Mouse (Mus musculus) heart, postnatal 36 days (tissue): ENCODE results near the gene Pcdh9. TPM values are rescaled to one million over a fixed set of nuclear protein-coding genes. Genes with fewer than 3 reads are reported as not detected.
A peak's percentile ranks its signal among the peaks of the same experiment; 100 is the strongest.

Experiments
- DNase-seq, 2 experiments: peaks; one replicate each; pipeline ENCODE4 v3.0.0; 2021 to 2022
- intact Hi-C: fragments of 180-260 bp; cut with DNase I; formaldehyde crosslinking; loops from one replicate; pipeline ENCODE4 v1.15.1; 2025
- total RNA-seq, 2 experiments: library from RNA; stranded (reverse); gene quantifications; 2 replicates each; pipeline ENCODE4 v1.2.3; 2021

Gene Pcdh9
- total RNA-seq, 2 experiments from 2014 or later: 2.1 to 3.1 TPM

DNA sequence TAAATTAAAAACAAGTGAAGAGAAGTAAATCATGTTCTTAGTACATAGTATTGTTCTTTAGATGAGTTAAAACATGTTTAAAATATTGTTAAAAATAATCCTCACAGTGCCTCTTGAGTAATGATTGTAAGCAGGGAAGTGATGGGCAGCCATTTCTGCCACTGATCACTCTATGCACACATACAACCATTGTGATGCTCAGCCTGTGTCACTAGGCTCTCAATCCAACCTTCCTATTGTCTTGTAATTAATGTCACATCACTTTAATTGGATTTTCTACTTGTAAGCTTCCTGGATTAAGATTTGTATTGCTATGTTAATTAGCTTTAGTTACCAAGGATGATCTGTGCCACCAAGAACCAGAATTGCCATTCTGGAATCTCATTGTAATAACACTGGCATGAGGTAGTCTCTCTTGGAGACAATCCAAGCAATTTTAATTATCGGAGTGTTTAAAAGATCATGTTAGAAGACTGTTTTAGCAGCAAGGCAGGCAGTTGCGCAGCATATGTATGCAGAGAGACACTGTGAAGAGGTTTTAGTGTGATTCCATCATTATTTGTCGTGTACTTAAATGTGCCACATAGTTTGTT lies 305.0 kb downstream of the Pcdh9 start:
- intact Hi-C loops: no loop called here
- DNase-seq: no peak

DNA sequence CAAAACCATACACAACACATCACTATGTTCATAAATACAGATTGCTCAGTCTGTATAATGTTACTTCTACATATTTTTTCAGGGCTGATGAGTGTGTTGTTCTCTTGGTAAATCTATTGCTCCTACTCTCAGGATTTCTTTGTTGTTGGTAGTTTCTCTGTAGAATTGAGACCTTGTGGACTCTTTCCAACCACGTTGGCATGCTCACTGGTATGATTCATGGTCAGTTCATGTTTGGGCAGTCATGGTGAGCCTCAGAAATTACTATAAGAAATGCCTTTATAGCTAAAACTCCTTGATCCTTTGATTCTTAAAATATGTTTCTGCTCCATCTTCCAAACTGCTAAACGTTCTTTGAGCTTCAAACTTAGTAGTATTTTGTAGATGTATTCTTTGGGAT lies 326.1 kb downstream of the Pcdh9 start:
- no peak for DNase-seq
- intact Hi-C loops: no loop called here

DNA sequence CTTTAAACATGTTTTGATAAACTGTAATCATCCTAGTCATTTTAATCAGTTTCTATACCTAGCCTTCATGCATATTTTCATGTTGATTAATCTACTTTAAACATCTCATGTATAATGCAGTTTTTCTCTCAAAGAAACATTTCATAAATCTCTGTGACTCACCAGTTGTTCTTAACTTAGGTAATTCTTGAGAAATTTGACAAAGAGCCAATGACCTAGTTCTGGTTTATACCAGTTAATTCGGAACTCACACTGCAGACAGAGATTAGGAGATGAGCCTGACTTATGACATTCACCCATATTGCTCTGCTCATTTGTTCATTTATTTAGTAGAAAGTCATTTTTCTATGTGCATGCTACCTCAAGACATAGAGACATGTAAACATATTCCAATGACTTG lies 328.9 kb downstream of the Pcdh9 start:
- DNase-seq: no peak
- intact Hi-C loops: no loop called here

DNA sequence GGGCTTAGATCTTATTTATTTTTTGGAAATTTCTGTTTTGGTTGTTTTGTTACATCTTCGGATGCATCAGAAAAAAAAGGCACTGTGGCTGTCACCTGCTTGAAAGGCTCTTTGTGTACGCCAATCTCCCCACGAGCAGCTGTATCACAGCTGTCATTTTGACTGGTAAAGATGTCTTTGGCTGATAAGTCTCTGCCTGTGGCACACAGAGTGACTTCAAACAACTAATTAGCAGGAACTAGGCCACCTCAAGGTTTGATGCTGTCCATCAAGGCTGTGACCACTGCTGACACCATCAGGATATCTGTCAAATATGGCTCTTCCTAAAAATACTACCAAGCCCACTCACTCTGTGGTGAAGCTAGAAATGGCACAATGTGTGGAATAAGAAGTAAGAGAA lies 336.7 kb downstream of the Pcdh9 start:
- intact Hi-C loops: no loop called here

GRCm38 (mm10) chr14:93545575-93545974 lies 344.9 kb downstream of the Pcdh9 start:
- intact Hi-C loops: no loop called here
- no peak for DNase-seq

More for the DNA sequence above, 336.7 kb downstream of the Pcdh9 start:
- no peak for DNase-seq

DNA sequence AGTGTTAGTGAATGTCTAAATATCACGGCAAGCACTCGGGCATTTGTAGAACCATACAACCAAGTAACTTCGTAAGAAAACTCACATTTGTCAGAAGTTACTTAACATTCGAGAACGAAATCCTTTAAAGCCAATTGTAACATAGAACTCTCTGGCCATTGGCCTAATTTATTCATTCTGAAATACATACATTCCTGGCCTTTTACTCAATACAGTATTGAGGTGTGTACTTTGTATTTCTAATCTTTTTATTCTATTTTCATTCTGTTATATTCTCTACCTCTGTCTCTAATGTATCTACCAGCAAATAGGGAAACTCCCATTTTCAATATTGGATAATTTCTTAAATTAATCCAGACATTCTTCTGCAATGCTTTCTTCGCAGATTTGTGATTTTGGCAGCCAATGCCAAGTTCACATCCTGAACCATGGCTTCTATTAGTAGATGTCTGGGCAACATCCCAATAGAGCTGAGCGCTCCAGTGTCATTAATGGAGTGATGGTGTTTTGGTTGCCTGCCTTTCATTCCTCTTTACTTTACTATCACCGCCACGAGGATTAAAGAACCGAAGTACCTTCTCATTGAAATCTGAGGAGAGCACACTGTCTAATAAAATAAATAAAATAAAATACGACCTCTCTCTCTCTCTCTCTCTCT lies 346.4 kb downstream of the Pcdh9 start:
- DNase-seq: no peak
- intact Hi-C loops: no loop called here

GRCm38 (mm10) chr14:93543561-93543960 lies 346.9 kb downstream of the Pcdh9 start:
- intact Hi-C loops: no loop called here
- peak; percentile 19 to 34 for DNase-seq

DNA sequence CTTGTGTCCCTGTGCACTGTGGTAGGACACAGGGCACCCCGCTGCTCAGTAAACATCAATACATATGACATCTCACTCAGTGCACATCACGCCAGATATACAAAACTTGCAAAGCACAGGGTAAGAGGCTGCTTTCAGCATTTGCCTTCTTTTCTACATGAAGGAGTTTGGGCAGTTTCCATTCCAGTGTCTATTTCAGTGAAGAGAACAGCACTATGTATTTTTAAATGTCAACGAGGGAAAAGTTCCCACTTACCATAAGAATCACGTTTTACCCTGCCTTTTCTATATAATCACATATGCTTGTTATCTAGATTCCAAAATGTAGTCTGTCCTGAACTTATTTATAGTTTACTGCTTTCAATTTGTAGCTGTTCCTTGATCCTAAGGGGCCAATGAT lies 355.6 kb downstream of the Pcdh9 start:
- DNase-seq: no peak
- intact Hi-C loops: no loop called here

DNA sequence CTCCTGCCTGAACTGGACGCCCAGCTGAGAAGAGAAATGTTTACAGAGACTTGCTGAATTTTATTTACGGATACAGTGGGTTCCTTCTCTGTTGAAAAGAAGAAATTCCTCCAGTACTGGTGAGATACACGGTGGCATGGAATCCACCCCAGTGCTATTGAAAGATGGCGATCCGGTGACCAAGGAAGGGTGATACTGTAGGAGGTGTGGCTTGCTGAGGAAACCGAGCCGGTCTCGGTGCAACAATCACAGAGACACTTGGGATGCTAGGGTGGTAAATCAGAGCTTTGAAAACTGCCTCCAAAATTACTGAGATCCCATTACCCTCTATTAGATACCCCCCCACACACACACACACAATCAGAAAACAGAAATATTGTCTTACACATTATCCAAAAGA lies 367.0 kb downstream of the Pcdh9 start:
- intact Hi-C loops: no loop called here
- no peak for DNase-seq

- DNase-seq: no peak
- intact Hi-C loops: no loop called here
Measured at GRCm38 (mm10) chr14:93520166-93520565, 370.3 kb downstream of the Pcdh9 start.

GRCm38 (mm10) chr14:93516679-93517078 lies 373.8 kb downstream of the Pcdh9 start:
- intact Hi-C loops: no loop called here
- no peak for DNase-seq

DNA sequence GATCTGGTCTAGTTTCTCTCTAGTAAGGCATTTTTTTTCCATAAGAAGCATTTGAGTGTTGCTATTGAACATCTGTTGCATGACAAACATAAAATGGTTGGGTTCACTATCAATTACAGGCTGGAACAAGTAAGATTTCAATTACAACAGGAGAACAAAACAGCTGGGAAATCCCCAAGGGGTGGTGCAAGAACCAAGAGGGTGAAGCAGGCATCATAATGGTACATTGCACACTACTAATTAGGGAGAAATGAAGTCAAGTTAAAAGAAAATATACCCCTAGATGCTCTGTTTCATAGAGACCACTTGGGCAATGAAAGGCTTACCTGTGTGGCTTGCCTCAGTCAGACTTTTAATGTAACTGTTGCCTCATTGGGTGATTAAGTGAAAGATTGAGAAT lies 384.4 kb downstream of the Pcdh9 start:
- DNase-seq: no peak
- intact Hi-C loops: no loop called here

DNA sequence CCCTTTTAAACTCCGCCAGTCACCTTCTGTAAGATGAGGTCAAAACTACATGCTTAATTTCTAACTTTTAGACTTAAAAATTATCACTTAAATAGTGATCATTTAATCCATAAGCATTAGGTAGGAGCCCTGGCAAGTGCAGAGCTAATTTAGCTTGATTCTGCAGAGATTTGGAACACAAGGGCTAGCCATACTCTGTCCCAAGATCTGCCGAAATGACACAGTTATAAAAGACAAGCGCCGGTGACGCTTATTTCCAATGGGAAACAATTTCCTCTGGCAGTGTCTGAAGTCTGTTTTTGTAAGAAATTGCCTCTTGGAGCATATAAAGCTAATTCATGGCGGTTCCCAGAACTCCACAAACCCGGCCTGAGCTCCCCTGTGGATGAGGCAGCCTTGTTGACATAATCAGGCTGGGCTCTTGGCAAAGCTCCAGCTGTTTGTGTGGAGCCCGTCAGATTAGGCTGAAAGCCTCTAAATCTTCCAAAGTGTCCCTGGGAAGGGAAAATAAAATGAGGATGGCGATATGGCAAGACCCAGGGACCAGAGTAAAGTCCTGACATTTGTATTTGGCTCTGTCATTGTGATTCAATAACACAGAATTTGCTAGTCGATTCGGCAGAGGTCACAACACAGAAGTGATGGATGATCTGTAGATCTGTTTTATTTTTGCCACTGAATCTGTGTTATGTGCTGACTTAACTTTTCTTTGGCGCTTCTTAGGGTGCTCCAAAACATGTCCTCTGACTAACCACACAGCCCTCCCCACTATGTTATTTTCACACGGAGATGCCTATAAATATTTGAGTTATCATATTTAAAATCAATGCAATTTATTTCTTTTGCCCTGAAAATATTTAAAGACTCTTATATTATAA lies 391.4 kb downstream of the Pcdh9 start:
- DNase-seq: peak; percentile 67 to 69
- intact Hi-C loops: no loop called here

GRCm38 (mm10) chr14:93474991-93475390 lies 415.5 kb downstream of the Pcdh9 start:
- peak; percentile 12 to 16 for DNase-seq
- intact Hi-C loops: no loop called here

DNA sequence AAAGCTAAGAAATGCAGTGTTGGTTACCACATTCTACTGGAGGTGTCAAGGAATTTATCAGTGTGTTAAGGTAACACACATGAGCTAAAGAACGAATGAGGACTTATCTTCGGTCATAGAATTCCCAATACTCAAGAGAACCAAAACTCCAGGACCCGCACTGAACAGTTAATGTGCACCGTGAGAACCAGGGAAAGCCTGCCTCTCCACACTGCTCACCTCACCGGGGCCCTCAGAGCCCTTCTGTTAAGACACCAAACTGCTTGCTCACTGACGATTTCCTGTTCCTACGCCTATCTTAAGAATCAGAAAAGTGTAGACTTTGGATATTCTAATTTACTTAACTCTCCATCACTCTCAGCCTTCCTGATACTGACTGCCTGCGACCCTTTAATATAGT lies 418.0 kb downstream of the Pcdh9 start:
- intact Hi-C loops: no loop called here
- DNase-seq: no peak

GRCm38 (mm10) chr14:93463360-93463892 lies 427.1 kb downstream of the Pcdh9 start:
- intact Hi-C loops: no loop called here

GRCm38 (mm10) chr14:93450930-93451665 lies 439.4 kb downstream of the Pcdh9 start:
- no peak for DNase-seq
- intact Hi-C loops: no loop called here

More at GRCm38 (mm10) chr14:93463360-93463892, 427.1 kb downstream of the Pcdh9 start:
- no peak for DNase-seq

DNA sequence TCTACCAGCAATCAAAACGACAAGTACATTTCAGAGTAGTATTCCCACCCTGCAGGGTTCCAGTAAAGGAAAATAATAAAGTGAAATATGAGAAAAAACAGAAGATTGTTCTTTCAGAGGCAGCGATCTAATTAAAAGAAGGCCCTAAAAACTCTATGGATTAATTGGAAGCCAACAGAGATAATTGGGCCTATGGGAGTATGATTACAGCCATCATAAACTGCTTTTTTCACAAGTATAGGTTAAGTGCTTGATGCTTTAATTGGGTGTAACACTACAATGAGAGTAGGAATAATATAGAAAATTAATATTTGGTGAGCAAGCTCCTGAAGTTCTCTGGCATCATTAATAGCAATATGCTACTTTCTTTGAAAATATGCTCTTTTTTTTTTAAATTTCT lies 448.6 kb downstream of the Pcdh9 start:
- no peak for DNase-seq
- intact Hi-C loops: no loop called here

- no peak for DNase-seq
- intact Hi-C loops: no loop called here
Measured at GRCm38 (mm10) chr14:93437226-93437625, 453.3 kb downstream of the Pcdh9 start.

DNA sequence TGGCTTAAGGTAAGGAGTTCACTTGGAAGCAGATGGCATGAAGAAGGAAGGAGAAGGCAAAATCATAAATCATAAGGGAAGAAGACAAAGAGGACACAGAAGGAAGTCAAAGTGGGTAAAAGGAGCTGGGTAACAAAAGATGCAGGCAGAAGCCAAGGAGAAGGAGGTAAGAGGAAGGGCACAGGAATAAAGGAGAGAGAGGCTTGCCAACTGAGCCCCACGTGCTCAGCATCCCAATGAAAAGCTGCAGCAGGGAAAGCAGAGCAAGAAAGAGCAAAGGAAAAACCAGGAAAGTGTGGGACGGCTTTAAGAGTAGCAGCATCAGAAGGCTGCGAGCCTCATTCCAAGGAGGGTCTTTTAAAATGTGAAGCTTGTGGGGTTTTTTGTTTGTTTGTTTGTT lies 473.7 kb downstream of the Pcdh9 start:
- intact Hi-C loops: no loop called here
- no peak for DNase-seq

GRCm38 (mm10) chr14:93415496-93415895 lies 475.0 kb downstream of the Pcdh9 start:
- no peak for DNase-seq
- intact Hi-C loops: no loop called here
